Mouse (Mus musculus): ENCODE data around the gene Mcm8.
A peak's percentile ranks its signal among the peaks of the same experiment; 100 is the strongest.

Gene Mcm8

GRCm38 (mm10) chr2:132873657-132874326 lies 57.9 kb downstream of the Mcm8 start:
- DNase-seq (ENCODE audit: low spot score), result no peak

GRCm38 (mm10) chr2:132876991-132877390 lies 61.0 kb downstream of the Mcm8 start:
- no peak for DNase-seq (ENCODE audit: low spot score)

- peak; percentile 71 for DNase-seq (ENCODE audit: low spot score)
These were observed 63.5 kb downstream of the Mcm8 start for GRCm38 (mm10) chr2:132879261-132880044.

DNA sequence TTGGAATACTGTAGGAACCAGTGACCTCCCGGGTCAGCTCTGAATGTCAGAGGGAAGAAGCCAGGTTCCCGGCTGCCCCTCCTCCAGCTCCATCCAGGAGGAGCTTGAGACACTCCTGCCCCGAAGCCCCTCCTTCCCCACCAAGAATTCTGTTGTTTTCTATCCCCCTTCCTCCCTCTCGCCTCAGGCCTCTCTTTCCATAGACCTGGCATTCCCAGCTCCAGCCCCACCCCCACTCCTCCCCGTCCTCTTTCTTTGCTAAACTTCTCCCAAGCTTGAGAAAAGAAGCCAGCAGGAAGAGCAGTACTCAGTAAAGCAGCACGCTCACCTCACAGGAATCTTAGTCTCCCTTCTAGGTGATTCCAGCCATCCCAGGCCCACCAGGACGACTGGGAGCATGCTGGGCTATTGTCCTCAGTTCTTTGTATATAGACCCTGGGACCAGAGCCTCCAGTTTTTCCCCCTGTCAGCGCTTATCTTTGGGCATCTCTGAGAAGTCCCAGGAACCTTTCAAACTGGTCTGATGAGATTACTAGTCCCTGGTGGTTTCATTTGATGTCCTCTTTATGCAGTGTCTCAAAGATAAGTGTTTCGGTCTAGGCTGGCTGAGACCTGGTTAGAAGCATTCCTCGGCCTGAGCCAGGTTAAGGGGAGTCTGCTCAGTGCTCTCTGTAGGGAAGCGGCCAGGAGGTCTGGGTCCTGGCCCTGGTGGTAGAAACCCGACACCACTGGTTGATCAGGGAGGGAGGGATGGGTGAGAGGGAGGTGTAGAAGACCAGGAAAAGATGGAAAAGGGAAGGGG lies 65.1 kb downstream of the Mcm8 start, which contains the start of gene Lrrn4:
TSS of gene Lrrn4 (minus strand) at position 48 of the 802 bp plus-strand sequence.
- no peak for DNase-seq (ENCODE audit: low spot score)

GRCm38 (mm10) chr2:132884303-132884967 lies 68.5 kb downstream of the Mcm8 start:
- DNase-seq (ENCODE audit: low spot score), result no peak

DNA sequence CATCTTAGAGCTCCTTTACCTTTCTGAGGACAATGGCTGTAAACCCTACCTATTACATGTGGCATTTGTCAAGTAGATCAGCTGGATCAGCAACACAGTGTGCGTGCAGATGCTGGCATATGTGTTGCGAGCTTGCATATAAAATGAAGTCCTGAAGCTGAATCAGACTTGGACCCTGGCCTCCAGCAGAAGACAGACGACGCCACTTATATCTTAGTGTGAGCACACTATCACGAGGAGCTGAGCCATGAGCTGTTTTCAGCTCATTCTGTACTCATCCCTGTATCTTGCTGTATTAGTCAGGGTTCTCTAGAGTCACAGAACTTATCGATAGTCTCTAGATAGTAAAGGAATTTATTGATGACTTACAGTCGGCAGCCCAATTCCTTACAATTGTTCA lies 69.4 kb downstream of the Mcm8 start:
- DNase-seq (ENCODE audit: low spot score), result no peak

Data from testis, postnatal 10 days (tissue).